Mouse (Mus musculus) forebrain, embryonic 15.5 days (tissue): ENCODE data around the gene C1galt1. TPM values are rescaled to one million over a fixed set of nuclear protein-coding genes. Genes with fewer than 3 reads are reported as not detected.
A peak's percentile ranks its signal among the peaks of the same experiment; 100 is the strongest.

ENCODE experiments used
- ATAC-seq: fragments of 200-750 bp; cut with Nextera tagmentation; replicated peaks from 2 replicates; pipeline ENCODE4 v1.8.0; 2017; ENCODE audit warnings: mild to moderate bottlenecking, moderate TSS enrichment, moderate library complexity
- H3K27ac ChIP-seq: fragments of 300-500 bp; sonication (generic); replicated peaks from 2 replicates; pipeline ENCODE4 v1.5.1; 2015; ENCODE audit warnings: mild to moderate bottlenecking, inconsistent platforms
- H3K27me3 ChIP-seq: fragments of 300-500 bp; sonication (generic); 2 replicates; pipeline ENCODE4 v1.6.1; 2015; ENCODE audit warnings: inconsistent platforms
- H3K36me3 ChIP-seq: fragments of 300-500 bp; sonication (generic); 2 replicates; pipeline ENCODE4 v1.6.1; 2015; ENCODE audit warnings: mild to moderate bottlenecking, inconsistent platforms
- H3K4me1 ChIP-seq: fragments of 300-500 bp; sonication (generic); 2 replicates; pipeline ENCODE4 v1.6.1; 2015; ENCODE audit warnings: inconsistent platforms
- H3K4me2 ChIP-seq: fragments of 300-500 bp; sonication (generic); replicated peaks from 2 replicates; pipeline ENCODE4 v1.6.1; 2015; ENCODE audit warnings: mild to moderate bottlenecking, inconsistent platforms
- H3K4me3 ChIP-seq: fragments of 300-500 bp; sonication (generic); 2 replicates; pipeline ENCODE4 v1.5.1; 2015; ENCODE audit warnings: mild to moderate bottlenecking, inconsistent platforms
- H3K9ac ChIP-seq: fragments of 300-500 bp; sonication (generic); replicated peaks from 2 replicates; pipeline ENCODE4 v1.6.1; 2015; ENCODE audit warnings: mild to moderate bottlenecking, inconsistent platforms
- H3K9me3 ChIP-seq: fragments of 300-500 bp; sonication (generic); 2 replicates; pipeline ENCODE4 v1.6.1; 2016; ENCODE audit warnings: inconsistent platforms
- WGBS: fragments of 180-500 bp; shearing (Covaris S2); methylation state at CpG from one replicate; pipeline ENCODE4 v1.1.7; 2015; ENCODE audit warnings: mixed read lengths; 5-methylcytosine and 5-hydroxymethylcytosine counted together
- polyA plus RNA-seq: library from polyadenylated mRNA; unstranded; fragments of >200 nt; fragmentation: Nextera tagmentation; extraction: Ambion mirVana; gene quantifications from 2 replicates; pipeline ENCODE4 v1.2.1, GENCODE M21; 2015

C1galt1 gene
- polyA plus RNA-seq, 1 experiment from 2014 or later = 1.5 TPM

DNA sequence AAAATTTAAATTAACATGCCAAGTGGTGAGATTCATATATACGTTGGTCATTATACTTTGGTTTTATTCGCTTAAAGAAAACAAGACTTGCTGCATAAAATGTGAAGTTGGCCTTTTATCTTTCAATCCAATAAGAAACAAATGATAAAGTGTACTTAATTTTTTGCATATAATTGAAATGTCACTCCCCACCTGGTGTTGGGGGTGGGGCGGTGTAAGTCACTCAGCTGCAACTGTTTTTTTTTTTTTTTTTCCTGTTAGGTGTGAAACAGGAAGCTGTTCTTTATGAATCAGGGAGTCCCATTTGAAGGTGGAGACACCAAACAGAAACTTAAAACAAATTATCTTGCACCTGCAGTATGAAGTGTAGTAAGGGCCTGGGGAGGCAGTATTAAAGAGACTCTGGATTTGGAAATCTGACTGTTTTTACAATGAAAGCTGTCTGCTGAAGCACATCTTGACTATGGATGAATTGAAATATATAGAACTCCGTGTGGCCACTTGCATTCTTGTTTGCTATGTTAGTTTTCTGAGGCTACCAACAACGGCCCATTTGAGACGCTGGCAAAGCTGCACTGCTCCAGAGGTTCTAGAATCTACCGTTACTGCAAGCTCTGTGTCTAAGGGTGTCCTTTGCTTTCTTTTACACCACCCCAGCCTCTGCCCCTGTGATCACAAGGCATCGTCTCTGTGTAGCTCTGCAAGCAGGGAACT lies 2.2 kb downstream of the C1galt1 start:
- ATAC-seq = no peak
- 78% methylated on average over 8 of the region's 8 CpGs for WGBS
- Histone ChIP-seq H3K4me3 (no peak overlapping the region), H3K36me3 (no peaks in the 10 kb centered on the region), H3K9ac (no peak overlapping the region), H3K27me3 (no peaks in the 10 kb centered on the region), H3K9me3 (no peaks in the 10 kb centered on the region), H3K4me1 (peaks cover 17% of the 10 kb centered on the region), H3K27ac (no peak overlapping the region), H3K4me2 (no peak overlapping the region)

DNA sequence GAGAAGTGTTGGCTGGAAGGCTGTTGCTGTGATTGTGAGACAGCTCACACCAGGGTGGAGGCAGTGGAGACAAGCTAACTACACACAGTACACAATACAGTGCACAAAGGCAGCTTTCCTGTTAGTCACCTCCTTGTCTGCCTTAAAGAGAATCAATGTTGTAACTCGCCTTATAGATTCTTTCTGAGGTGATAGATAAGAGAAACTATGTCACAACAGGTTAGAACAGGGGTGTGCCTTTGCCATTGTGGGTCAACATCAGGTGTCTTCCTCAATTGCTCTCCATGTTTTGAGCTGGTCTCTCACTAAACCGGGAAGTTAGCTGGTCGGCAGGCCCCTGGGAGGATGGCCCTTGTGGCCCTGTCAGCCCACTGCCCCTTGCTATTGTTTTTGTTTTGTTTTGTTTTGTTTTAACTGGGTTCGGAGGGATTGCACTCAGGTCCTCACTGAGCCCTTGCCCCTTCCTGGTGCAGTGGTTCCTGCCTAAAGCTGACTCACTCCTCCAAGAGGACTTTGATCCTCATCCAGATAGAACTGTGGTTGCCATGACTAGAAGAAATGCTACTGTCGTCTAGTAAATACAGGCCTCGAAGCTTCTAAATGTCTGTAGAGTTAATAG lies 3.4 kb downstream of the C1galt1 start:
- H3K36me3 ChIP-seq = no peaks in the 10 kb centered on the region
- 68% methylated on average over 6 of the region's 6 CpGs for WGBS
- no peak overlapping the region for H3K27ac ChIP-seq
- H3K27me3 ChIP-seq = no peaks in the 10 kb centered on the region
- no peak overlapping the region for H3K9ac ChIP-seq
- H3K4me2 ChIP-seq = no peak overlapping the region
- H3K9me3 ChIP-seq = no peaks in the 10 kb centered on the region
- ATAC-seq = no peak
- H3K4me1 ChIP-seq = peaks cover 17% of the 10 kb centered on the region
- no peak overlapping the region for H3K4me3 ChIP-seq

DNA sequence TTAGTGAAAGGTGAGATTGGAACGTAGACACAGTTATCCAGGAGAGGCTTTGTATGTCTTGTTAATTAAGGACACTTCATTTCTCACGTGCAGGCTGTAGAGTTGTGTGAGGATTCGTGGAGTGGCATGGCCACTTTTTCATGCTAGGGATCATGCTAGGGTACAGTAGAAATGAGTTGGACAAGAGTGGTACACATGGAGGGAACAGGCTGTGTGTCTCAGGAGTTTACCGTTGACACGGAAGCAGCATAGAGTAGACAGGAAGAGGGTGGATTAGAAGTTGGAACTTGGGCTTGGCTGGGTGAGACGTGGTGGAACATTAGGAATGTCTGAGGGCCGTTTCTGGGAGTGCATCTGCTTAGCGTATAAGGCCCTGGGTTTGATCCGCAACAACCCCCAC lies 4.1 kb downstream of the C1galt1 start:
- Histone ChIP-seq H3K27ac (no peak overlapping the region), H3K4me2 (no peak overlapping the region), H3K36me3 (no peaks in the 10 kb centered on the region), H3K9ac (no peak overlapping the region), H3K27me3 (no peaks in the 10 kb centered on the region), H3K4me1 (peaks cover 17% of the 10 kb centered on the region), H3K9me3 (no peaks in the 10 kb centered on the region), H3K4me3 (no peak overlapping the region)
- WGBS = 90% methylated on average over 9 of the region's 9 CpGs
- no peak for ATAC-seq

DNA sequence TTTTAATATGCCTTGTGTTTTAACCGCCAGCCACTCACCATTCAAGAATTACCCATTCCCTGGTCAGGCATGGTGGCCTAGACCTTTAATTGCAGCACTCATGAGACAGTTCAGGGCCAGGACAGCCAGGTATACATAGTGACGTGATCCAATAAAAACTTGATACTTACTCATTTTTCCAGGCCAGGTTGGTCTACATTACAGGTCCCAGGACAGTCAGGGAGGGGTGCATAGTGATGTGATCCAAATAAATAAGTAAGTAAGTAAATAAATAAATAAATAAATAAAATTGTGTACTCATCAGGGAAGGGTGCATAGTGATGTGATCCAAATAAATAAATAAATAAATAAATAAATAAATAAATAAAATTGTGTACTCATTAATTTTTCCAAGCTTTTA lies 6.4 kb downstream of the C1galt1 start:
- Histone ChIP-seq H3K4me3 (no peak overlapping the region), H3K9me3 (no peaks in the 10 kb centered on the region), H3K27me3 (no peaks in the 10 kb centered on the region), H3K36me3 (no peaks in the 10 kb centered on the region), H3K9ac (no peak overlapping the region), H3K27ac (no peak overlapping the region), H3K4me1 (peaks cover 10% of the 10 kb centered on the region), H3K4me2 (no peak overlapping the region)
- ATAC-seq = peak; percentile 53; the same call in 1 of the 2 replicates
- WGBS = 97% methylated on average over 2 of the region's 2 CpGs

DNA sequence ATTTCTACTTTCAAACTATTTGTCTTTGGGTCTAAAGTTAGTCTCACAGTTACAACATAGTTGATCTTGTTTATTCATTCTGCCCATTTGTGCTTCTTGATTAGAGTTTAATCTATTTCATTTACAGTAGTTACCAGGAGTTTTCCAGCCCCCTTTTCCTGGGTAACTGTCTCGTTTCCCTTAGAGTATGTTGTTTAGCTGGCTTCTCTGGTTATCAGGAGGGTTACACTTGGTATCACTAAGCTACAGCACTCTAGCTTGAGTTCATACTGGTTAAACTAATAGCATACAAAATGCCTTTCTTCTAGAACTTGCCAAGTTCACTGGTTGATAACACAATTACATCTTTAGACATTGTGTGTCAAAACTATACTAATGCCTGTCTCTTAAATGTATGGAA lies 8.3 kb downstream of the C1galt1 start:
- H3K4me3 ChIP-seq = no peak overlapping the region
- no peaks in the 10 kb centered on the region for H3K27me3 ChIP-seq
- no peak for ATAC-seq
- H3K36me3 ChIP-seq = no peaks in the 10 kb centered on the region
- H3K4me2 ChIP-seq = no peak overlapping the region
- WGBS = 68% methylated on average over 1 of the region's 1 CpGs
- no peaks in the 10 kb centered on the region for H3K9me3 ChIP-seq
- no peak overlapping the region for H3K27ac ChIP-seq
- no peak overlapping the region for H3K9ac ChIP-seq
- 0 out of 2 replicates have a peak, but pooled peaks cover 5% of the 10 kb centered on the region for H3K4me1 ChIP-seq

DNA sequence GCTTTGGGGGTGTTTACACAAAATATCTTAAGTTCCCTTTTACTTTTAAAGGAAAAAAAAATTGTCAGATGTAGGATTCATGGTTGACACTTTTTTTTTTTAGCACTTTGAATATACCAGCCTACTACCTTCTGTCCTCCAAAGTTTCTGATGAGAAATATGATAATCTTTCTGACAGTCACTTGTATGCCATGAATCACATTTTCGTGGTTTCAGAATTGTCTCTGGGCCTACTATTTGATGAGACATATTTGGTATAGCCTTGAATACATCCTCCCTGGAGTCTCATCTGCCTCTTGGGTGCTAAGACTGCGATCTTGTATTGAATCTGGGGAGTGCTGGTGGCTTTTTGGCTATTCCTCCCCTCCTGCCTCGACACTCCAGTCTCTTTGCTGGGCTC lies 8.8 kb downstream of the C1galt1 start:
- no peak overlapping the region for H3K4me3 ChIP-seq
- H3K36me3 ChIP-seq = no peaks in the 10 kb centered on the region
- H3K9me3 ChIP-seq = no peaks in the 10 kb centered on the region
- no peak overlapping the region for H3K27ac ChIP-seq
- no peaks in the 10 kb centered on the region for H3K27me3 ChIP-seq
- H3K9ac ChIP-seq = no peak overlapping the region
- H3K4me2 ChIP-seq = no peak overlapping the region
- ATAC-seq = no peak
- 0 out of 2 replicates have a peak, but pooled peaks cover 5% of the 10 kb centered on the region for H3K4me1 ChIP-seq
- WGBS = 83% methylated on average over 3 of the region's 3 CpGs

- no peaks in the 10 kb centered on the region for H3K27me3 ChIP-seq
- no peaks in the 10 kb centered on the region for H3K9me3 ChIP-seq
- H3K4me1 ChIP-seq = peaks cover 4% of the 10 kb centered on the region; the same call in 1 of the 2 replicates
- no peak overlapping the region for H3K4me3 ChIP-seq
- H3K27ac ChIP-seq = no peak overlapping the region
- H3K9ac ChIP-seq = no peak overlapping the region
- WGBS = 77% methylated on average over 5 of the region's 5 CpGs
- no peaks in the 10 kb centered on the region for H3K36me3 ChIP-seq
- no peak for ATAC-seq
- H3K4me2 ChIP-seq = no peak overlapping the region
Measured at GRCm38 (mm10) chr6:7856682-7857290, 12.1 kb downstream of the C1galt1 start.

GRCm38 (mm10) chr6:7857356-7858247 lies 13.0 kb downstream of the C1galt1 start:
- Histone ChIP-seq H3K4me3 (no peak overlapping the region), H3K36me3 (no peaks in the 10 kb centered on the region), H3K27ac (no peak overlapping the region), H3K4me2 (no peak overlapping the region), H3K27me3 (no peaks in the 10 kb centered on the region), H3K4me1 (peaks cover 4% of the 10 kb centered on the region; the same call in 1 of the 2 replicates), H3K9me3 (no peaks in the 10 kb centered on the region), H3K9ac (no peak overlapping the region)
- WGBS = 82% methylated on average over 8 of the region's 8 CpGs
- ATAC-seq = no peak

GRCm38 (mm10) chr6:7858586-7858985 lies 13.9 kb downstream of the C1galt1 start:
- WGBS = 93% methylated on average over 5 of the region's 5 CpGs
- no peak for ATAC-seq
- peaks cover 4% of the 10 kb centered on the region; the same call in 1 of the 2 replicates for H3K4me1 ChIP-seq
- H3K9ac ChIP-seq = no peak overlapping the region
- H3K9me3 ChIP-seq = no peaks in the 10 kb centered on the region
- no peak overlapping the region for H3K4me2 ChIP-seq
- H3K27me3 ChIP-seq = no peaks in the 10 kb centered on the region
- H3K27ac ChIP-seq = no peak overlapping the region
- H3K36me3 ChIP-seq = no peaks in the 10 kb centered on the region
- no peak overlapping the region for H3K4me3 ChIP-seq

- peaks cover 4% of the 10 kb centered on the region; the same call in 1 of the 2 replicates for H3K4me1 ChIP-seq
- no peaks in the 10 kb centered on the region for H3K27me3 ChIP-seq
- no peaks in the 10 kb centered on the region for H3K9me3 ChIP-seq
- no peak overlapping the region for H3K4me2 ChIP-seq
- no peak overlapping the region for H3K4me3 ChIP-seq
- H3K9ac ChIP-seq = no peak overlapping the region
- H3K27ac ChIP-seq = no peak overlapping the region
- H3K36me3 ChIP-seq = no peaks in the 10 kb centered on the region
- no peak for ATAC-seq
- 88% methylated on average over 3 of the region's 3 CpGs for WGBS
Measured at GRCm38 (mm10) chr6:7859161-7859560, 14.5 kb downstream of the C1galt1 start.

GRCm38 (mm10) chr6:7861033-7861432 lies 16.4 kb downstream of the C1galt1 start:
- H3K9me3 ChIP-seq = no peaks in the 10 kb centered on the region
- H3K4me2 ChIP-seq = no peak overlapping the region
- no peak overlapping the region for H3K9ac ChIP-seq
- ATAC-seq = peak; percentile 61
- no peak overlapping the region for H3K4me3 ChIP-seq
- no peaks in the 10 kb centered on the region for H3K27me3 ChIP-seq
- WGBS = 37% methylated on average over 3 of the region's 3 CpGs
- H3K36me3 ChIP-seq = no peaks in the 10 kb centered on the region
- peaks cover 4% of the 10 kb centered on the region; the same call in 1 of the 2 replicates for H3K4me1 ChIP-seq
- H3K27ac ChIP-seq = 0 out of 2 replicates have a peak overlapping the region, but pooled peaks have one; percentile 27
